Mouse (Mus musculus): Measurements from ENCODE around the gene Shisa5.

DNA sequence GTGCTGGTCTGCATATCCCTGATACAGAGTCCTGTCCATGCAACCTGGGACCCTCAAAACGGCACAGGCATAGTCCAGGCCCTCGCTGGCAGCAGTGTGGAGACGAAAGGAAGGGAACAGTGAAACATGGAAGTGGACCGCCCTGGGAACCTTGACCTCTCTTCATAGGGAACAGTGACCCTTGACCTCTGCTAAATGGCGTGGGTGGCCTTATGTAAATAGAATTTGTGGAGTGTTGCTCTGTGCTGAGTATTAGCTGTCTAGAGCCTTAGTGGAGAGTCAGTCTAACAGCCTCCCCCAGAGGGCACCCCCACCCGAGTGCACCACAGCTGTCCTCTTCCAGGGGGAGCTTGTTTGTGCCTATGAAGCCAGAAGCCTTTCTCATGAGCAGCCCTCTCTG lies 54.4 kb downstream of the Shisa5 start:
- no peak for TF ChIP-seq ZNF384 (IDR thresholded peaks at IDR 0.05; ENCODE audit: low read depth, low read length)
- no peak for TF ChIP-seq HCFC1 (IDR thresholded peaks at IDR 0.05; ENCODE audit: borderline replicate concordance, insufficient read depth, low read length)
- TF ChIP-seq ZC3H11A (IDR thresholded peaks at IDR 0.05; ENCODE audit: borderline replicate concordance, low read depth, low read length), result no peak
- TF ChIP-seq CHD2 (IDR thresholded peaks at IDR 0.05; ENCODE audit: low read depth, low read length), result no peak
- no peak for TF ChIP-seq MAFK (IDR thresholded peaks at IDR 0.05; ENCODE audit: insufficient read depth, low read depth, low read length)

Data from ES-E14 (cell line).